Mouse (Mus musculus) heart, postnatal 4 days (tissue): ENCODE measurements at regions not wholly inside any gene's neighbourhood (a gene's known extent, or its start where the extent isn't known, plus 50 kb on each side); places are given as distances from the start of the nearest gene placed in this dataset.

Experiments used
- DNase-seq: peaks from one replicate; pipeline ENCODE4 v3.0.0; 2021

DNA sequence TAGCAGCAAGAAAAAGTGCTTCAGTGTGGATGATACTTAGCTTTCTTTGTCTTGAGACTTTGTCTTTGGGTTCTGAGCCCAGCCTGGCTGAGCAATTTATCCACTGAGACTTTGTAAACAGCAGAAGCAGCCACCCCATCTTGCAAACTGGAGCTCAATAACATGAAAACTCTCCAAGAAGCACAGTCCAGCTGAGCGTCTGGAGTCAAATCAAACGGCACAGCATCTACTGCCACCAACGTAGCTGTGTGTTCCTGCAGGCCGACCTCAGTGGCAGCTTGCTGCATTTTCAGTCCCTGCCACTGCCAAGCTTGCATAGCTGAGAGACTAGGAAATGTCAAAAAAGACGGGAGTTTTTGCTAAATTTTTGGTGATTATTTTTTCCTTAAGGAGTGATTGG lies 68.8 kb upstream of the Galnt17 start:
- peak; percentile 19 for DNase-seq

DNA sequence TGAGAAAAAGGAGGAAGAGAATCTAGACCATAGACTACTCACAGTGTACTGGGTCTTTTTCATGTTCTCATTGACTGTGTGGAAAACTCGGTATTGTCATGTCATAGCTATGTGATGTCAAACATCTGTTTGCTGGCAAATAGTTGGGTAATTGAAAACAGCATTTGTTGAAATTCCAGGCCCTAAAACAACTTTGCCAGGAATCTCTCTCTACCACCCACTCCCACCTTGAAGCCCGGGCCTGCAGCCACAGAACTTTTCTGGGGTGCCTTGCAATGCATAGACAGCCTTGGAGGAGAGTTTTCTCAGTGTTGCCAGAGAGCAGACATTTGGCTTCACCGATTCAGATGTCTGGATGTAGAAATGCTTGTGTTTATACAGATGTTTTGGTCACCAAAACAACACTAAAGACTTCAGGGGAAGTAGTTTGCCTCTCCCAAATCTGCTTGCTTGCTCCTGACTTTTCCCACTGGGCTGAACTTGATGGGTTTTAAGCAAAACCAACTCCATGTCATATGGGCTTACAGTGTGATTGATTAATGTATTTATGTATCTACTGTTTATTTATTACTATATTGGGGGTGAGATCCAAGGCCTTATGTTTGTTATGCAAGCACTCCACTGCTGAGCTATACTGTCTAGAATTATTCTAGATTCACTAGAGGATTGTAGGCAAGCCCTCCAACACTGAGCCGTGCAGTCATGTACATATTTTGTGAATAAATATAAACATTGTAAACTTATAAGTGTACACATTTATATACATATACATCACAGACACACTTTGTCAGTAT lies 63.2 kb upstream of the Galnt17 start:
- DNase-seq: peak; percentile 38

DNA sequence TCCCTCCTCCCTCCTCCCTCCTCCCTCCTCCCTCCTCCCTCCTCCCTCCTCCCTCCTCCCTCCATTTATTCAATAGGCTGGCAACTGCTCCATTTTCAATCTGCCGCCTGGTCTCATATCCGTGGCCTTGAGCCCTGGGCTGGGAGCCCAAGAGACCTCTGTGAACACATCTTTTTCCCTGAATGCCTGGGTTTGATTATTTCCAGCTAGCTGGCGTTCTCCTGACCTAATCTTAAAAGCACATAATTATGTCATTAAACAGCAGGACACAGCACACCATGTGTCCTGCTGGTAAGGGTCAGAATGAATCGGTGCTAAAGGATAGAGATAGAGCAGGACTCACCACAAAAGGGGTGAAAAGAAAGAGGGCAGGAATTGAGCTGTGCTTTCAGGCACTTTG lies 59.2 kb upstream of the Galnt17 start:
- peak; percentile 15 for DNase-seq

GRCm38 (mm10) chr5:131359831-131360230 lies 51.5 kb upstream of the Galnt17 start:
- DNase-seq: no peak
